Mouse (Mus musculus): ENCODE results near the gene Crip3.

- TF ChIP-seq POLR2A (IDR thresholded peaks at IDR 0.05; ENCODE audit: control insufficient read depth, extremely low read depth, insufficient read depth, low read length, poor library complexity) (no peak), CTCF (IDR thresholded peaks at IDR 0.05; ENCODE audit: borderline replicate concordance, control insufficient read depth, extremely low read depth, insufficient read depth, low read length, poor library complexity) (no peak)
Measured at GRCm38 (mm10) chr17:46418628-46419027, 10.1 kb upstream of the Crip3 start.
